Mouse (Mus musculus) embryonic fibroblast, embryonic 13.5 days (primary cell): ENCODE data around the gene Unc45b.

Experiments
- CTCF ChIP-seq: IDR thresholded peaks from 2 replicates; pipeline ENCODE4 v1.5.1; 2011; ENCODE audit warnings: mild to moderate bottlenecking, control low read depth, low read length, moderate library complexity, borderline replicate concordance; ENCODE audit not compliant: insufficient read depth
- POLR2A ChIP-seq: IDR thresholded peaks from 2 replicates; pipeline ENCODE4 v1.6.1; 2011; ENCODE audit warnings: low read depth, mild to moderate bottlenecking, control low read depth, low read length, moderate library complexity

- TF ChIP-seq CTCF (no peak), POLR2A (no peak)
Observed at GRCm38 (mm10) chr11:82901606-82902310, 8.6 kb upstream of the Unc45b start.
